Comparison of ENCODE assay signal across 1 mouse cellular context in the genomic region with DNA sequence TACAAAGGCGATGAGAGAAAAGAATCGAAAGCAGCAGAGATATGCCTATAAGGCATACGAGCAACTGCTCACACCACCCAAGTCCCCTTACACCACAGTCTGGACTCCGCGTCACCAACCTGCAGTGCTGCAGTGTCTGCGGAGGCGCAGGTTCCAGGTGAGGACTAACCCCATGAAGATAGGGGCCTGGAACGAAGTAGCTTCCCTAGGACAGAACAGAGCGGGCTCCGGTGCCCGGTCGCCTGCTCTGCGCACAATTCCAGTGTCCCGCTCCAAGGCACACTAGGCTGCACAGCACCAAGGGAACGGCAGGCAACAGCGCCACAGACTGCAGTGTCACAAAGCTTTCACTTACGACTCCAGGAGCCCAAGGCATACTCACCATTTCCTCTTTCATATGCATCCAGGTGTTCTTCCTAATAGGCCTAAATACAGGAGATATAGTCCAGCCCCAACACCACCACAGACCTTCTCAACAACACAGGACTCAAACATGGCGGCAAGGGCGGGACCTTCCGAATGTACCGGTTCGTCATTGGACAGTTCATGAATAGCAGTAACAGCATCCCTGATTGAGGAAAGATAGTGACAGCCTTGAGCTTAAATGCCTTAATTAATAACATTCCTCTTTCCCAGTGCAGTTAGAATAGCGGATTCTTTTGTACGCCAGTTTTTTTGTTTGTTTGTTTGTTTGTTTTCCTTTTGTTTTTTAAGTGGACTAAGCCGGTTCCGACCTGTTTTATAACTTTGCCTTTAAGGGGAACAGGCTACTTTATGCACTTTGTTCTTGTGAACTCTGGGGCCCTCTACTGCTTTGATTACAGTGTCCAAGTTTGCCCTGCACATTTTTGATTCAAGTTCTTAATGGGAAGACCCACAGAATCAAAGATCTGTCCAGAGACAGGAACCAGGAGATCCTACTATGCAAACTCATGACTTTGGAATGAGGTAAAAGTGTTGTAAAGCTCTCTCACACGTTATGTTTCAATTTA.
A peak's percentile ranks its signal among the peaks of the same experiment; 100 is the strongest.
TF ChIP-seq lines count a peak whose summit lies in the region.

A gene (minus strand): TSS at position 503 of the 992 bp plus-strand sequence.

TF ChIP-seq in CH12.LX, 34 proteins besides CTCF, POLR2A, EP300 and RAD21:
- TF ChIP-seq ZNF384 (IDR thresholded peaks at IDR 0.05; ENCODE audit: low read depth, low read length) (no peak), SMC3 (IDR thresholded peaks at IDR 0.05; ENCODE audit: low read depth, low read length) (no peak), KAT2A (IDR thresholded peaks at IDR 0.05; ENCODE audit: insufficient replicate concordance, low read length) (no peak), SIN3A (IDR thresholded peaks at IDR 0.05; ENCODE audit: low read length) (peak; percentile 37; the same call in 1 of the 2 replicates), RCOR1 (conservative IDR thresholded peaks at IDR 0.05; ENCODE audit: low read depth, low read length) (no peak), E2F4 (IDR thresholded peaks at IDR 0.05; ENCODE audit: insufficient replicate concordance, low read depth, low read length) (peak; percentile 72; the same call in 1 of the 2 replicates), UBTF (IDR thresholded peaks at IDR 0.05; ENCODE audit: low read depth, low read length) (no peak), NELFE (IDR thresholded peaks at IDR 0.05; ENCODE audit: low read depth, low read length) (peak; percentile 45), TBP (conservative IDR thresholded peaks at IDR 0.05; ENCODE audit: low read depth, low read length) (peak; percentile 57), ZMIZ1 (IDR thresholded peaks at IDR 0.05; ENCODE audit: low read depth, low read length) (no peak), NRF1 (IDR thresholded peaks at IDR 0.05; ENCODE audit: low read depth, low read length) (peak; percentile 49; the same call in 1 of the 2 replicates), POLR2AphosphoS2 (IDR thresholded peaks at IDR 0.05; ENCODE audit: low read depth, low read length) (no peak), ELF1 (IDR thresholded peaks at IDR 0.05; ENCODE audit: low read depth, low read length) (peak; percentile 12; the same call in 1 of the 2 replicates), JUN (IDR thresholded peaks at IDR 0.05; ENCODE audit: insufficient read depth, low read depth, low read length) (no peak), HCFC1 (IDR thresholded peaks at IDR 0.05; ENCODE audit: low read depth, low read length) (peak; percentile 66)
